13 mouse cellular contexts compared by ENCODE assay signal in genomic region chr17:30859989-30860585, GRCm38 (mm10). TPM values are rescaled to one million over a fixed set of nuclear protein-coding genes. Genes with fewer than 3 reads are reported as not detected.
DNase-seq lines count a peak whose midpoint lies in the region; ATAC-seq and TF ChIP-seq lines count a peak whose summit lies in the region.
"Had no signal": no experiment of that assay in that cellular context is flagged by ENCODE, and none has a peak within 500 bp of the region (broad histone marks: within the 10 kb centered on the region; RNA-seq: fewer than 3 reads in every experiment).

No protein-coding gene starts in this region.

- peak; percentile 28 for DNase-seq in forelimb bud, embryonic 11.5 days (ENCODE audit: low read depth, low spot score)
- no peak for DNase-seq in midbrain, embryonic 11.5 days (ENCODE audit: low spot score, missing footprints)
- DNase-seq in retina, postnatal 7 days (ENCODE audit: low read depth, low spot score) = peak; percentile 8
- no peak for DNase-seq in urinary bladder, adult 2 months (ENCODE audit: low spot score)
- no peak for DNase-seq in layer of hippocampus, adult 2 months (ENCODE audit: low spot score in 2 of 2)
- no peak for DNase-seq in spleen, adult 12 weeks (ENCODE audit: low spot score)
- DNase-seq: cerebellum, adult 11-12 months; liver, postnatal 0 days had no signal

- no peak overlapping the region for H3K9ac ChIP-seq in midbrain, embryonic 11.5 days (ENCODE audit: low read length)
- H3K9ac ChIP-seq: limb, embryonic 13.5 days; liver, postnatal 0 days had no signal

- peak overlapping the region; percentile 7 for H3K4me3 ChIP-seq in megakaryocyte, embryonic 14.5 days (replicated peaks)
- no peak overlapping the region for H3K4me3 ChIP-seq in midbrain, embryonic 11.5 days (ENCODE audit: low read depth, low read length)
- no peak overlapping the region for H3K4me3 ChIP-seq in layer of hippocampus, adult 2 months
- H3K4me3 ChIP-seq: limb, embryonic 13.5 days had no signal

- no peak for ATAC-seq in megakaryocyte, adult 5-6 weeks (ENCODE audit: poor library complexity, severe bottlenecking)
- peak; percentile 27; the same call in 1 of the 2 replicates for ATAC-seq in midbrain, embryonic 11.5 days (ENCODE audit: low FRiP score)
- ATAC-seq: intestine, embryonic 16.5 days; liver, postnatal 0 days had no signal

- TF ChIP-seq CTCF in layer of hippocampus, adult 2 months (conservative IDR thresholded peaks at IDR 0.05) = no peak

- no peaks in the 10 kb centered on the region for H3K36me3 ChIP-seq in megakaryocyte, embryonic 14.5 days (replicated peaks; ENCODE audit: low read length)
- no peaks in the 10 kb centered on the region for H3K36me3 ChIP-seq in midbrain, embryonic 11.5 days (ENCODE audit: control insufficient read depth, insufficient read depth, low read length)
- H3K36me3 ChIP-seq: limb, embryonic 13.5 days had no signal

- H3K4me2 ChIP-seq in midbrain, embryonic 11.5 days = no peak overlapping the region
- H3K4me2 ChIP-seq: limb, embryonic 13.5 days had no signal

- no peaks in the 10 kb centered on the region for H3K27me3 ChIP-seq in megakaryocyte, embryonic 14.5 days (replicated peaks)
- H3K27me3 ChIP-seq in midbrain, embryonic 11.5 days (ENCODE audit: control insufficient read depth, insufficient read depth, low read length) = no peaks in the 10 kb centered on the region
- H3K27me3 ChIP-seq: limb, embryonic 13.5 days had no signal

- H3K9me3 ChIP-seq in megakaryocyte, embryonic 14.5 days = peaks cover 12% of the 10 kb centered on the region
- H3K9me3 ChIP-seq in midbrain, embryonic 11.5 days (ENCODE audit: control insufficient read depth, low read length) = no peaks in the 10 kb centered on the region
- H3K9me3 ChIP-seq: limb, embryonic 13.5 days had no signal

- peaks cover 19% of the 10 kb centered on the region for H3K4me1 ChIP-seq in megakaryocyte, embryonic 14.5 days
- H3K4me1 ChIP-seq in midbrain, embryonic 11.5 days (ENCODE audit: control insufficient read depth, insufficient read depth, low read length) = peaks cover 3% of the 10 kb centered on the region

- 56% methylated on average over 10 of the region's 10 CpGs for WGBS in midbrain, embryonic 11.5 days

- peak overlapping the region; percentile 37; the same call in 1 of the 2 replicates for H3K27ac ChIP-seq in midbrain, embryonic 11.5 days (ENCODE audit: low read depth, low read length)
- H3K27ac ChIP-seq in layer of hippocampus, adult 2 months = no peak overlapping the region
- H3K27ac ChIP-seq: limb, embryonic 13.5 days had no signal

RNA-seq across cellular contexts. Expression of gene Glp1r, which starts 41.5 kb away (rescaled TPM):
- not detected in 2 replicates for polyA plus RNA-seq in megakaryocyte, embryonic 14.5 days (2012; ENCODE audit: insufficient read depth, low replicate concordance)
- 0.07 TPM in 1 of 2 replicates, not detected in the other for total RNA-seq in megakaryocyte, adult 5-6 weeks (2015)
- total RNA-seq in megakaryocyte, adult 5-6 weeks (2017) = not detected in 2 replicates
- 0.04 and 0.10 TPM in 2 replicates for polyA plus RNA-seq in midbrain, embryonic 11.5 days (2014; fragmentation: Nextera tagmentation; extraction: Ambion mirVana)
- 0.01 TPM in 2 replicates for polyA plus RNA-seq in urinary bladder, adult 2 months (2012; rRNA removed)
- total RNA-seq in layer of hippocampus, adult 2 months (2021) = 1 to 10 TPM; 2.3 to 3.4 TPM
- total RNA-seq: megakaryocyte progenitor cell, adult 5-6 weeks had no signal
- polyA plus RNA-seq: limb, embryonic 13.5 days; liver, postnatal 0 days had no signal

Comparison
In these comparisons a context has a peak if more than half of its experiments do, and no peak if none do; other contexts are left out.
1. DNase-seq: peak in forelimb bud, embryonic 11.5 days (single experiment) and retina, postnatal 7 days (single experiment); none in midbrain, embryonic 11.5 days (single experiment), urinary bladder, adult 2 months (single experiment), layer of hippocampus, adult 2 months (0 of 2) and spleen, adult 12 weeks (single experiment).